Mouse (Mus musculus) neural tube, embryonic 14.5 days (tissue): ENCODE measurements around the gene Neu2. TPM values are rescaled to one million over a fixed set of nuclear protein-coding genes. Genes with fewer than 3 reads are reported as not detected.

Source experiments
- ATAC-seq: fragments of 200-750 bp; cut with Nextera tagmentation; 2 replicates; pipeline ENCODE4 v1.8.0; 2017; ENCODE audit warnings: low read depth, mild to moderate bottlenecking, moderate TSS enrichment, moderate library complexity
- H3K27ac ChIP-seq: fragments of 300-500 bp; sonication (generic); 2 replicates; pipeline ENCODE4 v1.5.1; 2014; ENCODE audit warnings: low read depth, mild to moderate bottlenecking, control low read depth, low read length, moderate library complexity, mixed read lengths
- H3K27me3 ChIP-seq: fragments of 300-500 bp; sonication (generic); 2 replicates; pipeline ENCODE4 v1.6.1; 2014; ENCODE audit warnings: low read length; ENCODE audit not compliant: control insufficient read depth, insufficient read depth
- H3K36me3 ChIP-seq: fragments of 300-500 bp; sonication (generic); 2 replicates; pipeline ENCODE4 v1.6.1; 2014; ENCODE audit warnings: low read length, mixed read lengths; ENCODE audit not compliant: control insufficient read depth, insufficient read depth
- H3K4me1 ChIP-seq: fragments of 300-500 bp; sonication (generic); 2 replicates; pipeline ENCODE4 v1.6.1; 2014; ENCODE audit warnings: low read length; ENCODE audit not compliant: control insufficient read depth, insufficient read depth
- H3K4me2 ChIP-seq: fragments of 300-500 bp; sonication (generic); 2 replicates; pipeline ENCODE4 v1.6.1; 2014; ENCODE audit warnings: mild to moderate bottlenecking, low read depth, low read length, control low read depth
- H3K4me3 ChIP-seq: fragments of 300-500 bp; sonication (generic); 2 replicates; pipeline ENCODE4 v1.5.1; 2014; ENCODE audit warnings: low read depth, low read length, control low read depth, mixed read lengths
- H3K9ac ChIP-seq: fragments of 300-500 bp; sonication (generic); replicated peaks from 2 replicates; pipeline ENCODE4 v1.6.1; 2014; ENCODE audit warnings: low read depth, mild to moderate bottlenecking, control low read depth, low read length, mixed read lengths
- H3K9me3 ChIP-seq: fragments of 300-500 bp; sonication (generic); 2 replicates; pipeline ENCODE4 v1.6.1; 2016; ENCODE audit warnings: low read length; ENCODE audit not compliant: control insufficient read depth
- WGBS: fragments of 180-500 bp; shearing (Covaris S2); extraction: QIAGEN DNeasy Blood & Tissue Kit; methylation state at CpG from one replicate; pipeline ENCODE4 v1.1.7; 2014; 5-methylcytosine and 5-hydroxymethylcytosine counted together
- polyA plus RNA-seq: library from polyadenylated mRNA; unstranded; fragments of >200 nt; fragmentation: Nextera tagmentation; extraction: Ambion mirVana; gene quantifications from 2 replicates; pipeline ENCODE4 v1.2.1, GENCODE M21; 2014

Neu2 gene
- polyA plus RNA-seq, 1 experiment from 2014 or later: 0.63 TPM

- Histone ChIP-seq H3K4me1 (no peaks in the 10 kb centered on the region), H3K9ac (no peak overlapping the region), H3K27ac (no peak overlapping the region), H3K9me3 (no peaks in the 10 kb centered on the region), H3K36me3 (no peaks in the 10 kb centered on the region), H3K4me2 (no peak overlapping the region), H3K27me3 (no peaks in the 10 kb centered on the region), H3K4me3 (no peak overlapping the region)
- ATAC-seq: no peak
- WGBS: 84% methylated on average over 10 of the region's 10 CpGs
These were observed 121.9 kb downstream of the Neu2 start for GRCm38 (mm10) chr1:87631584-87631983.

- Histone ChIP-seq H3K36me3 (no peaks in the 10 kb centered on the region), H3K4me2 (no peak overlapping the region), H3K27ac (no peak overlapping the region), H3K4me3 (no peak overlapping the region), H3K27me3 (no peaks in the 10 kb centered on the region), H3K4me1 (no peaks in the 10 kb centered on the region), H3K9me3 (no peaks in the 10 kb centered on the region), H3K9ac (no peak overlapping the region)
- ATAC-seq: no peak
- 87% methylated on average over 6 of the region's 6 CpGs for WGBS
These were observed 122.5 kb downstream of the Neu2 start for GRCm38 (mm10) chr1:87632163-87632562.

GRCm38 (mm10) chr1:87636716-87637117, 127.0 kb downstream of the Neu2 start:
- no peak for ATAC-seq
- no peak overlapping the region for H3K27ac ChIP-seq
- H3K36me3 ChIP-seq: no peaks in the 10 kb centered on the region
- 93% methylated on average over 12 of the region's 12 CpGs for WGBS
- no peak overlapping the region for H3K4me3 ChIP-seq
- H3K4me1 ChIP-seq: no peaks in the 10 kb centered on the region
- H3K27me3 ChIP-seq: no peaks in the 10 kb centered on the region
- H3K4me2 ChIP-seq: no peak overlapping the region
- no peak overlapping the region for H3K9ac ChIP-seq
- H3K9me3 ChIP-seq: no peaks in the 10 kb centered on the region

GRCm38 (mm10) chr1:87637121-87637877, 127.6 kb downstream of the Neu2 start:
- Histone ChIP-seq H3K9ac (no peak overlapping the region), H3K4me3 (no peak overlapping the region), H3K4me1 (no peaks in the 10 kb centered on the region), H3K9me3 (no peaks in the 10 kb centered on the region), H3K36me3 (no peaks in the 10 kb centered on the region), H3K4me2 (no peak overlapping the region), H3K27ac (no peak overlapping the region), H3K27me3 (no peaks in the 10 kb centered on the region)
- ATAC-seq: no peak
- 80% methylated on average over 4 of the region's 4 CpGs for WGBS

- 89% methylated on average over 4 of the region's 4 CpGs for WGBS
- Histone ChIP-seq H3K9me3 (no peaks in the 10 kb centered on the region), H3K36me3 (no peaks in the 10 kb centered on the region), H3K4me1 (no peaks in the 10 kb centered on the region), H3K9ac (no peak overlapping the region), H3K4me2 (no peak overlapping the region), H3K4me3 (no peak overlapping the region), H3K27ac (no peak overlapping the region), H3K27me3 (no peaks in the 10 kb centered on the region)
- no peak for ATAC-seq
These were observed 128.3 kb downstream of the Neu2 start for GRCm38 (mm10) chr1:87637878-87638600.

- Histone ChIP-seq H3K27me3 (no peaks in the 10 kb centered on the region), H3K9me3 (no peaks in the 10 kb centered on the region), H3K9ac (no peak overlapping the region), H3K27ac (no peak overlapping the region), H3K4me3 (no peak overlapping the region), H3K36me3 (no peaks in the 10 kb centered on the region), H3K4me2 (no peak overlapping the region), H3K4me1 (no peaks in the 10 kb centered on the region)
- no peak for ATAC-seq
- WGBS: 89% methylated on average over 8 of the region's 8 CpGs
These were observed 130.0 kb downstream of the Neu2 start for GRCm38 (mm10) chr1:87639724-87640123.

GRCm38 (mm10) chr1:87640165-87640661, 130.5 kb downstream of the Neu2 start:
- H3K27me3 ChIP-seq: no peaks in the 10 kb centered on the region
- no peaks in the 10 kb centered on the region for H3K9me3 ChIP-seq
- H3K36me3 ChIP-seq: no peaks in the 10 kb centered on the region
- H3K4me2 ChIP-seq: no peak overlapping the region
- no peak for ATAC-seq
- H3K9ac ChIP-seq: no peak overlapping the region
- H3K4me1 ChIP-seq: no peaks in the 10 kb centered on the region
- 80% methylated on average over 17 of the region's 17 CpGs for WGBS
- no peak overlapping the region for H3K27ac ChIP-seq
- no peak overlapping the region for H3K4me3 ChIP-seq

- H3K4me3 ChIP-seq: no peak overlapping the region
- 91% methylated on average over 7 of the region's 7 CpGs for WGBS
- no peak for ATAC-seq
- H3K9me3 ChIP-seq: no peaks in the 10 kb centered on the region
- no peak overlapping the region for H3K9ac ChIP-seq
- H3K4me2 ChIP-seq: no peak overlapping the region
- no peaks in the 10 kb centered on the region for H3K27me3 ChIP-seq
- H3K27ac ChIP-seq: no peak overlapping the region
- H3K4me1 ChIP-seq: no peaks in the 10 kb centered on the region
- H3K36me3 ChIP-seq: no peaks in the 10 kb centered on the region
These were observed 133.3 kb downstream of the Neu2 start for GRCm38 (mm10) chr1:87643016-87643415.

GRCm38 (mm10) chr1:87645041-87645440, 135.4 kb downstream of the Neu2 start:
- H3K4me1 ChIP-seq: no peaks in the 10 kb centered on the region
- 78% methylated on average over 7 of the region's 7 CpGs for WGBS
- H3K27ac ChIP-seq: no peak overlapping the region
- no peak overlapping the region for H3K4me3 ChIP-seq
- no peaks in the 10 kb centered on the region for H3K27me3 ChIP-seq
- no peaks in the 10 kb centered on the region for H3K36me3 ChIP-seq
- H3K9me3 ChIP-seq: no peaks in the 10 kb centered on the region
- H3K9ac ChIP-seq: no peak overlapping the region
- no peak overlapping the region for H3K4me2 ChIP-seq
- no peak for ATAC-seq
